Mouse (Mus musculus): ENCODE results near the gene Ufsp2. TPM values are rescaled to one million over a fixed set of nuclear protein-coding genes. Genes with fewer than 3 reads are reported as not detected.

The Ufsp2 gene
- total and polyA plus RNA-seq, 3 experiments = 45.0 to 58.9 TPM; not detected in 1

DNA sequence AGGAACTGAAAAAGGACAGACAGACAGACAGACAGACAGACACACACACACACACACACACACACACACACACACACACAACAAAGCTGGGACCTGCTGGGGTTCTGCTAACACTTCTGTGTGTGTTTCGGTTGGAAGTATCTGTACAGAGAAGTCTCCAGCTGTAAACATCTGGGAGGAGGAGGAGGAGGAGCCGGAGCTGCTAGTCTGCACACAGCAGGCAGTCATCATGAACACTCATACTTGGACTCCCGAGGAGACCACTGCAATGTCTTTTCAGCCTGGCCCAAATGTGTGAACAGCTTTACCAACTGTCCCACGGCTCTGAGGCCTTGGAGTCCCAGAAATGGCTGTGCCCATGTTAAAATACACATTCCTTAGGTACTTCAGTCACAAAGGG lies 49.1 kb downstream of the Ufsp2 start:
- Histone ChIP-seq H3K9ac (ENCODE audit: control insufficient read depth, low read depth, low read length, poor library complexity, severe bottlenecking) (no peak overlapping the region), H3K27me3 (ENCODE audit: control insufficient read depth in 1 of 2, insufficient read depth in 2 of 2, low read length in 2 of 2) (no peaks in the 10 kb centered on the region), H3K4me1 (ENCODE audit: control insufficient read depth in 1 of 2, insufficient read depth in 2 of 2, low read length in 2 of 2) (no peaks in the 10 kb centered on the region), H3K9me3 (replicated peaks; ENCODE audit: insufficient read depth, low read length) (no peaks in the 10 kb centered on the region), H3K27ac (ENCODE audit: control insufficient read depth, low read depth, low read length) (no peak overlapping the region), H3K79me2 (ENCODE audit: control insufficient read depth, insufficient read depth, low read length, poor library complexity) (no peaks in the 10 kb centered on the region), H3K36me3 (ENCODE audit: control insufficient read depth in 1 of 2, insufficient read depth in 2 of 2, low read length in 2 of 2) (no peaks in the 10 kb centered on the region), H3K4me3 (ENCODE audit: control insufficient read depth in 1 of 2, insufficient read depth in 1 of 2, low read depth in 2 of 2, low read length in 2 of 2) (no peak overlapping the region)
- DNase-seq (ENCODE audit: low read depth, low spot score) = no peak
- TF ChIP-seq USF2 (IDR thresholded peaks at IDR 0.05; ENCODE audit: borderline replicate concordance in 1 of 2, insufficient read depth in 1 of 2, low read depth in 1 of 2, low read length in 2 of 2) = no peak
- TF ChIP-seq MEF2A (IDR thresholded peaks at IDR 0.05; ENCODE audit: extremely low read depth, insufficient replicate concordance, low read depth, low read length, poor library complexity, severe bottlenecking) = no peak
- TF ChIP-seq CTCF (IDR thresholded peaks at IDR 0.05 in 2 of 3, conservative IDR thresholded peaks at IDR 0.05 in 1 of 3; ENCODE audit: control insufficient read depth in 1 of 3, insufficient read depth in 1 of 3, low read depth in 2 of 3, low read length in 3 of 3, poor library complexity in 1 of 3, severe bottlenecking in 1 of 3) = no peak

DNA sequence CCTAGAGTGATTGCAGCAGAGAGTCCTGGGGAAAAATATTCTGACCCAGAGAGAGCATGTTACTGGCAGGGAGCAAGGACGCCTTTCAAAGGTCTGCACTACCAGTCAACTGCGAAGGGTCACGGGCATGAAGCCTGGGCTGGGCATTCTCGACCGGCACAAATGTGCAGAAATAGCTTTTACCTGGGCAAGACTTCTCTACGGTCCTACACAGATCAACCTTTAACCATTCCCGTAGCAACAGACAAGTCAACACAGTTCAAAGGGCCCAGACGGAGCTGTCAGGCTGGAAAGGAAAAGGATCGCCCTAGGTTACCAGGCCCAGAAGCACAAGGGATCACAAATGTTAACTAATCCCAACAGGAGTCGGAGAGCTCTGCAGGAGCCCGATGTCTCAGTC lies 60.9 kb downstream of the Ufsp2 start:
- no peaks in the 10 kb centered on the region for H3K79me2 ChIP-seq (ENCODE audit: control insufficient read depth, insufficient read depth, low read length, poor library complexity)
- no peak for DNase-seq (ENCODE audit: low read depth, low spot score)
- no peak overlapping the region for H3K27ac ChIP-seq (ENCODE audit: control insufficient read depth, low read depth, low read length)
- no peak overlapping the region for H3K9ac ChIP-seq (ENCODE audit: control insufficient read depth, low read depth, low read length, poor library complexity, severe bottlenecking)
- H3K9me3 ChIP-seq (replicated peaks; ENCODE audit: insufficient read depth, low read length) = no peaks in the 10 kb centered on the region
- TF ChIP-seq JUND (IDR thresholded peaks at IDR 0.05; ENCODE audit: low read depth, low read length) (no peak), TBP (IDR thresholded peaks at IDR 0.05; ENCODE audit: low read depth, low read length) (no peak), KAT2A (conservative IDR thresholded peaks at IDR 0.05; ENCODE audit: low read depth, low read length) (no peak), SMC3 (IDR thresholded peaks at IDR 0.05; ENCODE audit: low read depth, low read length) (no peak), MAZ (IDR thresholded peaks at IDR 0.05; ENCODE audit: low read depth, low read length) (no peak), USF2 (IDR thresholded peaks at IDR 0.05; ENCODE audit: borderline replicate concordance in 1 of 2, insufficient read depth in 1 of 2, low read depth in 1 of 2, low read length in 2 of 2) (no peak), ZC3H11A (IDR thresholded peaks at IDR 0.05; ENCODE audit: low read depth, low read length) (no peak), CTCF (IDR thresholded peaks at IDR 0.05 in 2 of 3, conservative IDR thresholded peaks at IDR 0.05 in 1 of 3; ENCODE audit: control insufficient read depth in 1 of 3, insufficient read depth in 1 of 3, low read depth in 2 of 3, low read length in 3 of 3, poor library complexity in 1 of 3, severe bottlenecking in 1 of 3) (no peak), MAFK (IDR thresholded peaks at IDR 0.05; ENCODE audit: borderline replicate concordance, low read depth, low read length) (no peak), ELF1 (IDR thresholded peaks at IDR 0.05; ENCODE audit: low read depth, low read length) (no peak)
- no peak overlapping the region for H3K4me3 ChIP-seq (ENCODE audit: control insufficient read depth in 1 of 2, insufficient read depth in 1 of 2, low read depth in 2 of 2, low read length in 2 of 2)
- H3K36me3 ChIP-seq (ENCODE audit: control insufficient read depth in 1 of 2, insufficient read depth in 2 of 2, low read length in 2 of 2) = peaks cover 0 to 4% of the 10 kb centered on the region in 2 experiments; a peak in 2 of 4 replicates
- H3K4me1 ChIP-seq (ENCODE audit: control insufficient read depth in 1 of 2, insufficient read depth in 2 of 2, low read length in 2 of 2) = no peaks in the 10 kb centered on the region
- H3K27me3 ChIP-seq (ENCODE audit: control insufficient read depth in 1 of 2, insufficient read depth in 2 of 2, low read length in 2 of 2) = no peaks in the 10 kb centered on the region

DNA sequence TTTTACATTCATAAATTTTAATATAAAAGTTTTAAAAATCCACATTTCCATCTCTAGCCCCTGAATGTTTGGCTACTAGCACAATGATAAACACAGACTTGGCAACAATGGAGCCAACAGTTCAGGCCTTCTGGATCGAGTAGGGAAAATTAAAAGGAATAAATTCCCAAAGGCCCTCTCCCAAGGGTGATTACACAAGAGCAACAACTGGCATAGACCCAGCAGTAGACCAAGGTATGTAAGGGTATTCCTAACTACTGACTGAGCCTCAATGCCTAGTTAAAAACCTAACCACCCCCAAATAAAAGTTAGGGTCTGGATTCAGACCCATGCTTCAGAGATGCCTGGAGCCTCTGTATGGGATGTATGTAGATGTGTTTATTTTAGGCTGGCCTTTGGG lies 64.3 kb downstream of the Ufsp2 start:
- no peaks in the 10 kb centered on the region for H3K27me3 ChIP-seq (ENCODE audit: control insufficient read depth in 1 of 2, insufficient read depth in 2 of 2, low read length in 2 of 2)
- no peak for DNase-seq (ENCODE audit: low read depth, low spot score)
- no peaks in the 10 kb centered on the region for H3K9me3 ChIP-seq (replicated peaks; ENCODE audit: insufficient read depth, low read length)
- H3K4me3 ChIP-seq (ENCODE audit: control insufficient read depth in 1 of 2, insufficient read depth in 1 of 2, low read depth in 2 of 2, low read length in 2 of 2) = no peak overlapping the region
- no peaks in the 10 kb centered on the region; a peak in 1 of 4 replicates for H3K4me1 ChIP-seq (ENCODE audit: control insufficient read depth in 1 of 2, insufficient read depth in 2 of 2, low read length in 2 of 2)
- H3K27ac ChIP-seq (ENCODE audit: control insufficient read depth, low read depth, low read length) = no peak overlapping the region
- TF ChIP-seq CTCF (IDR thresholded peaks at IDR 0.05 in 2 of 3, conservative IDR thresholded peaks at IDR 0.05 in 1 of 3; ENCODE audit: control insufficient read depth in 1 of 3, insufficient read depth in 1 of 3, low read depth in 2 of 3, low read length in 3 of 3, poor library complexity in 1 of 3, severe bottlenecking in 1 of 3) (no peak), TCF12 (IDR thresholded peaks at IDR 0.05; ENCODE audit: low read depth, low read length) (no peak), MEF2A (IDR thresholded peaks at IDR 0.05; ENCODE audit: extremely low read depth, insufficient replicate concordance, low read depth, low read length, poor library complexity, severe bottlenecking) (no peak), POLR2A (IDR thresholded peaks at IDR 0.05; ENCODE audit: control insufficient read depth in 1 of 2, insufficient read depth in 1 of 2, low read depth in 1 of 2, low read length in 2 of 2, poor library complexity in 1 of 2) (no peak), ELF1 (IDR thresholded peaks at IDR 0.05; ENCODE audit: low read depth, low read length) (no peak), HCFC1 (IDR thresholded peaks at IDR 0.05; ENCODE audit: low read depth, low read length) (no peak), KAT2A (conservative IDR thresholded peaks at IDR 0.05; ENCODE audit: low read depth, low read length) (no peak), USF2 (IDR thresholded peaks at IDR 0.05; ENCODE audit: borderline replicate concordance in 1 of 2, insufficient read depth in 1 of 2, low read depth in 1 of 2, low read length in 2 of 2) (no peak), ZMIZ1 (IDR thresholded peaks at IDR 0.05; ENCODE audit: low read depth, low read length) (no peak), MAZ (IDR thresholded peaks at IDR 0.05; ENCODE audit: low read depth, low read length) (no peak), NRF1 (IDR thresholded peaks at IDR 0.05; ENCODE audit: insufficient read depth, low read depth, low read length, poor library complexity, severe bottlenecking) (no peak)
- no peaks in the 10 kb centered on the region for H3K79me2 ChIP-seq (ENCODE audit: control insufficient read depth, insufficient read depth, low read length, poor library complexity)
- H3K9ac ChIP-seq (ENCODE audit: control insufficient read depth, low read depth, low read length, poor library complexity, severe bottlenecking) = no peak overlapping the region
- peaks cover 0 to 6% of the 10 kb centered on the region in 2 experiments; a peak in 2 of 4 replicates for H3K36me3 ChIP-seq (ENCODE audit: control insufficient read depth in 1 of 2, insufficient read depth in 2 of 2, low read length in 2 of 2)
